Comparison of ENCODE assay signal across 25 mouse cellular contexts in genomic region chr1:133667721-133668120, GRCm38 (mm10). TPM values are rescaled to one million over a fixed set of nuclear protein-coding genes. Genes with fewer than 3 reads are reported as not detected.
"Had no signal": no experiment of that assay in that cellular context is flagged by ENCODE, and none has a peak within 500 bp of the region (broad histone marks: within the 10 kb centered on the region; RNA-seq: fewer than 3 reads in every experiment).

No protein-coding gene starts in this region.

- H3K4me2 ChIP-seq: kidney, embryonic 15.5 days; limb, embryonic 12.5 days; limb, embryonic 15.5 days; liver, embryonic 11.5 days; lung, embryonic 14.5 days; neural tube, embryonic 12.5 days; neural tube, embryonic 15.5 days had no signal

- H3K9me3 ChIP-seq: kidney, embryonic 15.5 days; limb, embryonic 12.5 days; limb, embryonic 15.5 days; megakaryocyte, embryonic 14.5 days; midbrain, embryonic 10.5 days; neural tube, embryonic 12.5 days; neural tube, embryonic 15.5 days had no signal

- H3K9ac ChIP-seq: kidney, embryonic 15.5 days; limb, embryonic 12.5 days; limb, embryonic 15.5 days; liver, embryonic 14.5 days; liver, postnatal 0 days; lung, embryonic 14.5 days; neural tube, embryonic 12.5 days; neural tube, embryonic 15.5 days had no signal

- H3K36me3 ChIP-seq: kidney, embryonic 15.5 days; limb, embryonic 12.5 days; limb, embryonic 15.5 days; midbrain, embryonic 10.5 days; neural tube, embryonic 12.5 days; neural tube, embryonic 15.5 days had no signal

- DNase-seq: kidney, postnatal 10 days; kidney, postnatal 36 days; left cerebral cortex, postnatal 4 days; liver, postnatal 0 days; lung, embryonic 14.5 days; lung, postnatal 36 days; midbrain, embryonic 14.5 days; right cerebral cortex, adult 18-20 months; right cerebral cortex, postnatal 14 days; right cerebral cortex, postnatal 4 days; thymus, adult 2 months; thymus, postnatal 14 days; thymus, postnatal 4 days had no signal

- H3K27ac ChIP-seq: kidney, embryonic 15.5 days; limb, embryonic 12.5 days; limb, embryonic 15.5 days; liver, embryonic 14.5 days; midbrain, embryonic 10.5 days; neural tube, embryonic 12.5 days; neural tube, embryonic 15.5 days; stomach, postnatal 0 days had no signal

- ATAC-seq: liver, postnatal 0 days; lung, postnatal 0 days had no signal

- H3K4me1 ChIP-seq: kidney, embryonic 15.5 days; limb, embryonic 12.5 days; limb, embryonic 15.5 days; neural tube, embryonic 15.5 days had no signal

- H3K4me3 ChIP-seq: kidney, embryonic 15.5 days; limb, embryonic 12.5 days; limb, embryonic 15.5 days; megakaryocyte, embryonic 14.5 days; midbrain, embryonic 10.5 days; neural tube, embryonic 12.5 days; neural tube, embryonic 15.5 days had no signal

- H3K27me3 ChIP-seq: kidney, embryonic 15.5 days; limb, embryonic 12.5 days; limb, embryonic 15.5 days; megakaryocyte, embryonic 14.5 days; neural tube, embryonic 12.5 days; neural tube, embryonic 15.5 days had no signal

RNA-seq across cellular contexts. Expression of gene Zbed6, which starts 7.0 kb away (rescaled TPM):
- polyA plus RNA-seq: kidney, embryonic 15.5 days; limb, embryonic 12.5 days; limb, embryonic 15.5 days; liver, embryonic 11.5 days; lung, embryonic 14.5 days; lung, postnatal 0 days; midbrain, embryonic 10.5 days; midbrain, embryonic 14.5 days; neural tube, embryonic 12.5 days; neural tube, embryonic 15.5 days; stomach, embryonic 14.5 days; stomach, postnatal 0 days had no signal

RNA-seq across cellular contexts. Expression of gene Lax1, which starts 22.2 kb away (rescaled TPM):
- polyA plus RNA-seq: midbrain, embryonic 14.5 days; neural tube, embryonic 12.5 days had no signal
